Mouse (Mus musculus) left cerebral cortex, postnatal 4 days (tissue): ENCODE data around the gene Slfn3. TPM values are rescaled to one million over a fixed set of nuclear protein-coding genes. Genes with fewer than 3 reads are reported as not detected.
"Not testable (repeated sequence)": the region's sequence is repeated elsewhere in the genome, so short reads cannot be mapped to it uniquely, and the experiment has no call there.

Source experiments
- DNase-seq: peaks from one replicate; pipeline ENCODE4 v3.0.0-alpha.2; 2022
- intact Hi-C: fragments of 180-260 bp; cut with DNase I; formaldehyde crosslinking; loops from one replicate; pipeline ENCODE4 v1.15.1; 2025
- total RNA-seq, 2 experiments: library from RNA; stranded (reverse); gene quantifications; 2 replicates each; pipeline ENCODE4 v1.2.3; 2021

The Slfn3 gene
- under 1 TPM; 0.26 to 0.50 TPM for total RNA-seq

- peak; percentile 15 for DNase-seq
- intact Hi-C loops: no loop called here
These were observed at the start of gene Slfn3 for GRCm38 (mm10) chr11:83191134-83191893. Slfn3 (plus strand) TSS chr11:83191330.

GRCm38 (mm10) chr11:83148939-83149338 is 42.2 kb upstream of the Slfn3 start:
- intact Hi-C loops: not testable (repeated sequence)

GRCm38 (mm10) chr11:83174948-83175539 is 16.1 kb upstream of the Slfn3 start, which contains the start of gene Slfn4:
Slfn4 (plus strand) TSS chr11:83175186.
- DNase-seq: no peak
- intact Hi-C loops: no loop called here

More at GRCm38 (mm10) chr11:83148939-83149338, 42.2 kb upstream of the Slfn3 start:
- DNase-seq: not testable (repeated sequence)

GRCm38 (mm10) chr11:83192001-83192400 is 871 bp downstream of the Slfn3 start:
- no peak for DNase-seq
- intact Hi-C loops: no loop called here

GRCm38 (mm10) chr11:83205002-83205401 is 13.9 kb downstream of the Slfn3 start:
- DNase-seq: no peak

GRCm38 (mm10) chr11:83216119-83216518 is 25.0 kb downstream of the Slfn3 start:
- intact Hi-C loops: no loop called here
- DNase-seq: no peak

More at GRCm38 (mm10) chr11:83205002-83205401, 13.9 kb downstream of the Slfn3 start:
- intact Hi-C loops: no loop called here

GRCm38 (mm10) chr11:83221328-83221877 is 30.3 kb downstream of the Slfn3 start:
- intact Hi-C loops: no loop called here

GRCm38 (mm10) chr11:83223367-83223766 is 32.2 kb downstream of the Slfn3 start:
- intact Hi-C loops: no loop called here
- DNase-seq: no peak

More at GRCm38 (mm10) chr11:83221328-83221877, 30.3 kb downstream of the Slfn3 start:
- no peak for DNase-seq

- DNase-seq, intact Hi-C loops: not testable (repeated sequence)
These were observed 32.7 kb downstream of the Slfn3 start for GRCm38 (mm10) chr11:83223793-83224192.

- intact Hi-C loops: no loop called here
These were observed 33.1 kb downstream of the Slfn3 start for GRCm38 (mm10) chr11:83224217-83224616.

GRCm38 (mm10) chr11:83224750-83225149 is 33.6 kb downstream of the Slfn3 start:
- no peak for DNase-seq
- intact Hi-C loops: no loop called here

More at GRCm38 (mm10) chr11:83224217-83224616, 33.1 kb downstream of the Slfn3 start:
- DNase-seq: no peak

GRCm38 (mm10) chr11:83225371-83225960 is 34.3 kb downstream of the Slfn3 start:
- intact Hi-C loops: no loop called here
- no peak for DNase-seq

- no peak for DNase-seq
- intact Hi-C loops: no loop called here
These were observed 37.0 kb downstream of the Slfn3 start for GRCm38 (mm10) chr11:83227926-83228723.

- no peak for DNase-seq
- intact Hi-C loops: no loop called here
These were observed 39.8 kb downstream of the Slfn3 start for GRCm38 (mm10) chr11:83230966-83231365.

GRCm38 (mm10) chr11:83233621-83234020 is 42.5 kb downstream of the Slfn3 start:
- intact Hi-C loops, DNase-seq: not testable (repeated sequence)

GRCm38 (mm10) chr11:83237390-83237789 is 46.3 kb downstream of the Slfn3 start:
- DNase-seq, intact Hi-C loops: not testable (repeated sequence)

- no peak for DNase-seq
- intact Hi-C loops: no loop called here
These were observed 47.3 kb downstream of the Slfn3 start for GRCm38 (mm10) chr11:83238389-83238788.

GRCm38 (mm10) chr11:83239811-83240210 is 48.7 kb downstream of the Slfn3 start:
- intact Hi-C loops: no loop called here
- DNase-seq: no peak

GRCm38 (mm10) chr11:83257211-83257610 is 66.1 kb downstream of the Slfn3 start:
- intact Hi-C loops, DNase-seq: not testable (repeated sequence)

GRCm38 (mm10) chr11:83262673-83263072 is 71.5 kb downstream of the Slfn3 start:
- no peak for DNase-seq
- intact Hi-C loops: no loop called here
